Mouse (Mus musculus): ENCODE measurements around the gene Sik2.

DNA sequence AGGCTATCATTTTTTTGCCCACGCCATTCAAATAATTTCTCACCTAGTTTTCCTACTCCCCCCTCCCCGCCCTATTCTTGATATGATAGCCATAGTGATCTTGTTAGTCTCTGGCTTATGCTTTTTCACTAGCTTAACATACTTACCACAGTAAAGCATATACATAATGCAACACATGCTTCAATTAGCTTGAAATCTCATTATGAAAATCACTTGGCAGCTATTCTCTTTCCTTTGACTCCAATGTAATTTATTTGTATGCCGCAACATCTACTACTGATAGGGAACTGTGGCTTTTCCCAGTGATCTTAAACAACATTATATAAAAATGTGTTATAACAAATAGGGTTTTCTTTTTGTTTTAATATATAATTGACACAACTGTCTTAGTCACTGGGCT lies 53.7 kb downstream of the Sik2 start:
- no peak for TF ChIP-seq CTCF (IDR thresholded peaks at IDR 0.05; ENCODE audit: low read depth, low read length)
- TF ChIP-seq POLR2A (IDR thresholded peaks at IDR 0.05; ENCODE audit: extremely low read depth, insufficient read depth, low read length): no peak

Data from liver, adult 2 months (tissue).